Mouse (Mus musculus) embryonic facial prominence, embryonic 11.5 days (tissue): ENCODE results near the gene Casp12. TPM values are rescaled to one million over a fixed set of nuclear protein-coding genes. Genes with fewer than 3 reads are reported as not detected.

Experiments used
- ATAC-seq: fragments of 200-750 bp; cut with Nextera tagmentation; replicated peaks from 2 replicates; pipeline ENCODE4 v1.8.0; 2017; ENCODE audit warnings: low read depth; ENCODE audit not compliant: insufficient number of reproducible peaks, low FRiP score, low TSS enrichment
- DNase-seq: peaks from one replicate; pipeline ENCODE4 v3.0.0-alpha.2; 2015; ENCODE audit warnings: low spot score
- H3K27ac ChIP-seq: fragments of 300-500 bp; sonication (generic); replicated peaks from 2 replicates; pipeline ENCODE4 v1.5.1; 2014; ENCODE audit warnings: mild to moderate bottlenecking, low read depth, low read length, control low read depth
- H3K27me3 ChIP-seq: fragments of 300-500 bp; sonication (generic); 2 replicates; pipeline ENCODE4 v1.6.1; 2014; ENCODE audit warnings: mild to moderate bottlenecking, low read length, moderate library complexity, mixed read lengths; ENCODE audit not compliant: control insufficient read depth, insufficient read depth
- H3K36me3 ChIP-seq: fragments of 300-500 bp; sonication (generic); replicated peaks from 2 replicates; pipeline ENCODE4 v1.6.1; 2014; ENCODE audit warnings: low read depth, mild to moderate bottlenecking, low read length, moderate library complexity, mixed read lengths; ENCODE audit not compliant: control insufficient read depth, insufficient read depth
- H3K4me1 ChIP-seq: fragments of 300-500 bp; sonication (generic); 2 replicates; pipeline ENCODE4 v1.6.1; 2014; ENCODE audit warnings: low read length, mixed read lengths; ENCODE audit not compliant: control insufficient read depth, insufficient read depth
- H3K4me2 ChIP-seq: fragments of 300-500 bp; sonication (generic); 2 replicates; pipeline ENCODE4 v1.6.1; 2014; ENCODE audit warnings: low read depth, mild to moderate bottlenecking, control low read depth, low read length, moderate library complexity
- H3K4me3 ChIP-seq: fragments of 300-500 bp; sonication (generic); 2 replicates; pipeline ENCODE4 v1.5.1; 2014; ENCODE audit warnings: low read depth, low read length, control low read depth
- H3K9ac ChIP-seq: fragments of 300-500 bp; sonication (generic); replicated peaks from 2 replicates; pipeline ENCODE4 v1.6.1; 2014; ENCODE audit warnings: mild to moderate bottlenecking, control low read depth, low read length
- H3K9me3 ChIP-seq: fragments of 300-500 bp; sonication (generic); replicated peaks from 2 replicates; pipeline ENCODE4 v1.6.1; 2016; ENCODE audit warnings: mild to moderate bottlenecking, low read length, inconsistent platforms, mixed read lengths; ENCODE audit not compliant: control insufficient read depth
- WGBS: fragments of 180-500 bp; shearing (Covaris S2); extraction: QIAGEN DNeasy Blood & Tissue Kit; methylation state at CpG from one replicate; pipeline ENCODE4 v1.1.7; 2014; 5-methylcytosine and 5-hydroxymethylcytosine counted together
- polyA plus RNA-seq: library from polyadenylated mRNA; unstranded; fragments of >200 nt; fragmentation: Nextera tagmentation; extraction: Ambion mirVana; gene quantifications from 2 replicates; pipeline ENCODE4 v1.2.1, GENCODE M21; 2014

Gene Casp12
- polyA plus RNA-seq, 1 experiment from 2014 or later, result 0.14 TPM

- Histone ChIP-seq H3K4me2 (no peak overlapping the region), H3K9ac (no peak overlapping the region), H3K27me3 (no peaks in the 10 kb centered on the region), H3K27ac (no peak overlapping the region), H3K9me3 (no peaks in the 10 kb centered on the region), H3K4me3 (no peak overlapping the region), H3K4me1 (no peaks in the 10 kb centered on the region), H3K36me3 (no peaks in the 10 kb centered on the region)
- no peak for DNase-seq
- no peak for ATAC-seq
- 87% methylated on average over 1 of the region's 1 CpGs for WGBS
Observed at GRCm38 (mm10) chr9:5410988-5411568, 65.8 kb downstream of the Casp12 start.

- Histone ChIP-seq H3K4me2 (no peak overlapping the region), H3K4me1 (no peaks in the 10 kb centered on the region), H3K27ac (no peak overlapping the region), H3K4me3 (no peak overlapping the region), H3K9me3 (no peaks in the 10 kb centered on the region), H3K27me3 (no peaks in the 10 kb centered on the region), H3K9ac (no peak overlapping the region), H3K36me3 (no peaks in the 10 kb centered on the region)
- 44% methylated on average over 4 of the region's 4 CpGs for WGBS
- no peak for ATAC-seq
- DNase-seq, result no peak
Observed at GRCm38 (mm10) chr9:5412446-5413111, 67.3 kb downstream of the Casp12 start.

GRCm38 (mm10) chr9:5417871-5418270 is 72.6 kb downstream of the Casp12 start:
- H3K36me3 ChIP-seq, result no peaks in the 10 kb centered on the region
- ATAC-seq, result no peak
- no peaks in the 10 kb centered on the region for H3K4me1 ChIP-seq
- H3K27ac ChIP-seq, result no peak overlapping the region
- H3K4me3 ChIP-seq, result no peak overlapping the region
- no peaks in the 10 kb centered on the region for H3K27me3 ChIP-seq
- no peak overlapping the region for H3K4me2 ChIP-seq
- no peak for DNase-seq
- no peak overlapping the region for H3K9ac ChIP-seq
- 78% methylated on average over 2 of the region's 2 CpGs for WGBS
- H3K9me3 ChIP-seq, result no peaks in the 10 kb centered on the region

Other genes with a start within 250 kb of the Casp12 start
- 0.69 and 0.92 TPM in 2 replicates for gene Casp1, start 46.9 kb upstream of the Casp12 start, polyA plus RNA-seq
- gene Casp4, start 36.6 kb upstream of the Casp12 start, polyA plus RNA-seq, result 0.22 TPM in 1 of 2 replicates, not detected in the other